22 mouse cellular contexts compared by ENCODE assay signal in the genomic region with DNA sequence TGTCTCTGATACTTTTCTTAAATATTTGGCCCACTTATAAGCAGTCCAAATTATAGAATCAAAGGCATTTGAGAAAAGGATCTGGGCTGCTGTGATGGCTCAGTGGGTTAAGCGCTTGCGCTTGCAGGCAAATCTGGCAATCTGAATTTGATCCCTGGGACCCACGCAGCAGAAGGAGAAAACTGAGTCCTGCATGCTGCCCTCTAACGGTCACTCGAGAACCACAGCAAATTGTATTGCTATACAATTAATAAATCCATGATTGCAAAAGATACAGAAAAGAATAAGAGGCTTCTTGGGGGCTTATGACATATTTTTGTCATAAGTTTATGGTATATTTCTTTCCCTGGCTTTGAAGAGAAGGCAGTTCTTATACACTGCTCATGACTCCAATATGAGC. TPM values are rescaled to one million over a fixed set of nuclear protein-coding genes. Genes with fewer than 3 reads are reported as not detected.
DNase-seq lines count a peak whose midpoint lies in the region; TF ChIP-seq lines count a peak whose summit lies in the region.
"Had no signal": no experiment of that assay in that cellular context is flagged by ENCODE, and none has a peak within 500 bp of the region (broad histone marks: within the 10 kb centered on the region; RNA-seq: fewer than 3 reads in every experiment).

No protein-coding gene starts in this region.

- no peak for DNase-seq in gastrocnemius, adult 2 months
- DNase-seq in gastrocnemius, postnatal 25 days: no peak
- no peak for DNase-seq in liver, adult 2 months (ENCODE audit: extremely low read depth, low read depth, low spot score)
- DNase-seq in liver: no peak
- DNase-seq in thymus, postnatal 4 days: peak; percentile 17
- DNase-seq in thymus, postnatal 36 days: no peak
- DNase-seq in limb, embryonic 10.5 days (ENCODE audit: low spot score): no peak
- no peak for DNase-seq in ovary, postnatal 14 days (ENCODE audit: low spot score)
- DNase-seq: adrenal gland, postnatal 14 days; gastrocnemius, postnatal 10 days; kidney, adult 11 months; kidney, postnatal 25 days; left cerebral cortex, postnatal 4 days; right cerebral cortex, postnatal 14 days had no signal

- no peak overlapping the region for H3K27ac ChIP-seq in gastrocnemius, adult 2 months
- H3K27ac ChIP-seq in liver, adult 2 months (replicated peaks; ENCODE audit: insufficient read depth, low read depth, low read length): no peak overlapping the region
- H3K27ac ChIP-seq in limb, embryonic 10.5 days: no peak overlapping the region
- H3K27ac ChIP-seq: lung, embryonic 15.5 days had no signal

- H3K36me3 ChIP-seq in liver, adult 2 months (ENCODE audit: control insufficient read depth, insufficient read depth, low read length): no peaks in the 10 kb centered on the region
- no peaks in the 10 kb centered on the region for H3K36me3 ChIP-seq in limb, embryonic 10.5 days
- H3K36me3 ChIP-seq: G1E; lung, embryonic 15.5 days had no signal

- peaks cover 3% of the 10 kb centered on the region; the same call in 1 of the 2 replicates for H3K27me3 ChIP-seq in liver, adult 2 months (ENCODE audit: control insufficient read depth, insufficient read depth, low read length)
- H3K27me3 ChIP-seq in limb, embryonic 10.5 days (ENCODE audit: low read depth, poor library complexity, severe bottlenecking): no peaks in the 10 kb centered on the region
- H3K27me3 ChIP-seq: lung, embryonic 15.5 days had no signal

- H3K4me3 ChIP-seq in gastrocnemius, adult 2 months: no peak overlapping the region
- H3K4me3 ChIP-seq in liver, adult 2 months (ENCODE audit: insufficient read depth, low read depth, low read length): no peak overlapping the region
- H3K4me3 ChIP-seq in limb, embryonic 10.5 days: no peak overlapping the region
- H3K4me3 ChIP-seq: erythroblast, embryonic 14.5 days; lung, embryonic 15.5 days had no signal

- H3K4me1 ChIP-seq in liver, adult 2 months (ENCODE audit: control insufficient read depth, insufficient read depth, low read length): no peaks in the 10 kb centered on the region
- H3K4me1 ChIP-seq in limb, embryonic 10.5 days: 0 out of 2 replicates have a peak, but pooled peaks cover 7% of the 10 kb centered on the region

- TF ChIP-seq POLR2A in liver, adult 2 months (IDR thresholded peaks at IDR 0.05; ENCODE audit: extremely low read depth, insufficient read depth, low read length): no peak

- H3K9me3 ChIP-seq in limb, embryonic 10.5 days (replicated peaks): no peaks in the 10 kb centered on the region
- H3K9me3 ChIP-seq: G1E; lung, embryonic 15.5 days had no signal

- no peaks in the 10 kb centered on the region for H3K79me2 ChIP-seq in liver, adult 2 months (ENCODE audit: control insufficient read depth, insufficient read depth, low read length)

- TF ChIP-seq CTCF in gastrocnemius, adult 2 months (IDR thresholded peaks at IDR 0.05): peak; percentile 10; the same call in 1 of the 2 replicates
- peak; percentile 4; the same call in 1 of the 2 replicates for TF ChIP-seq CTCF in liver, adult 2 months (IDR thresholded peaks at IDR 0.05; ENCODE audit: low read depth, low read length)

- H3K9ac ChIP-seq in liver, adult 2 months (ENCODE audit: low read depth, low read length): no peak overlapping the region
- H3K9ac ChIP-seq: lung, embryonic 15.5 days had no signal

- WGBS in liver, adult 2 months: 60% methylated on average over 5 of the region's 5 CpGs
- WGBS in limb, embryonic 10.5 days: 47% methylated on average over 5 of the region's 5 CpGs

- intact Hi-C loops in gastrocnemius, adult 2 months (cut with DNase I): loop anchor here (5.0 kb wide), 1 partner anchor 37 kb away; no protein-coding TSS in a partner anchor

RNA-seq across cellular contexts. Expression of gene Aox4, which starts 25.2 kb away (rescaled TPM):
- total RNA-seq in gastrocnemius, adult 2 months (2021): not detected
- total RNA-seq in gastrocnemius, postnatal 25 days (2021): not detected
- not detected in 2 replicates for total RNA-seq in liver, adult 2 months (2014; rRNA removed)
- not detected in 2 replicates for polyA plus RNA-seq in liver, adult 2 months (2012; rRNA removed)
- polyA plus RNA-seq in limb, embryonic 10.5 days (2016; fragmentation: Nextera tagmentation; extraction: Ambion mirVana): 0.04 and 0.14 TPM in 2 replicates
- total RNA-seq: megakaryocyte-erythroid progenitor cell, adult 5-6 weeks; neutrophil, adult 5-6 weeks had no signal
- polyA plus RNA-seq: erythroblast, embryonic 14.5 days had no signal

RNA-seq across cellular contexts. Expression of gene Aox2, which starts 42.7 kb away (rescaled TPM):
- under 1 TPM; 0.10 to 0.11 TPM for total RNA-seq in gastrocnemius, adult 2 months (2021)
- total RNA-seq in gastrocnemius, postnatal 25 days (2021): not detected
- under 0.01 TPM in 2 replicates for total RNA-seq in liver, adult 2 months (2014; rRNA removed)
- not detected in 2 replicates for polyA plus RNA-seq in liver, adult 2 months (2012; rRNA removed)
- polyA plus RNA-seq in limb, embryonic 10.5 days (2016; fragmentation: Nextera tagmentation; extraction: Ambion mirVana): 0.03 TPM in 1 of 2 replicates, not detected in the other
- total RNA-seq: hematopoietic stem cell, adult 5-6 weeks; left cerebral cortex, postnatal 4 days; megakaryocyte-erythroid progenitor cell, adult 5-6 weeks; neutrophil, adult 5-6 weeks had no signal
- polyA plus RNA-seq: erythroblast, embryonic 14.5 days; forebrain, embryonic 16.5 days; heart, embryonic 11.5 days had no signal
